Comparison of ENCODE assay signal across 19 mouse cellular contexts in genomic region chr19:28648881-28649280, GRCm38 (mm10). TPM values are rescaled to one million over a fixed set of nuclear protein-coding genes. Genes with fewer than 3 reads are reported as not detected.
A peak's percentile ranks its signal among the peaks of the same experiment; 100 is the strongest.
DNase-seq lines count a peak whose midpoint lies in the region; ATAC-seq and TF ChIP-seq lines count a peak whose summit lies in the region.
"Had no signal": no experiment of that assay in that cellular context is flagged by ENCODE, and none has a peak within 500 bp of the region (broad histone marks: within the 10 kb centered on the region; RNA-seq: fewer than 3 reads in every experiment).

No protein-coding gene starts in this region.

- no peak overlapping the region for H3K4me3 ChIP-seq in forebrain, embryonic 14.5 days (ENCODE audit: low read depth, low read length)
- no peak overlapping the region for H3K4me3 ChIP-seq in left cerebral cortex, adult 2 months
- H3K4me3 ChIP-seq: gastrocnemius, adult 2 months; heart, embryonic 13.5 days; limb, embryonic 12.5 days; liver, embryonic 12.5 days had no signal

- no peak for TF ChIP-seq CTCF in left cerebral cortex, adult 2 months (IDR thresholded peaks at IDR 0.05)

- no peaks in the 10 kb centered on the region for H3K9me3 ChIP-seq in forebrain, embryonic 14.5 days (replicated peaks; ENCODE audit: control insufficient read depth, low read length)
- H3K9me3 ChIP-seq: heart, embryonic 13.5 days; limb, embryonic 12.5 days; liver, embryonic 12.5 days had no signal

- no peak overlapping the region for H3K4me2 ChIP-seq in forebrain, embryonic 14.5 days (ENCODE audit: low read length)
- H3K4me2 ChIP-seq: heart, embryonic 13.5 days; hindbrain, embryonic 14.5 days; limb, embryonic 12.5 days; liver, embryonic 12.5 days had no signal

- H3K27me3 ChIP-seq in forebrain, embryonic 14.5 days (replicated peaks; ENCODE audit: control insufficient read depth, insufficient read depth, low read length) = no peaks in the 10 kb centered on the region
- H3K27me3 ChIP-seq: heart, embryonic 13.5 days; limb, embryonic 12.5 days; liver, embryonic 12.5 days had no signal

- H3K9ac ChIP-seq in forebrain, embryonic 14.5 days (ENCODE audit: low read length) = no peak overlapping the region
- H3K9ac ChIP-seq: heart, embryonic 13.5 days; hindbrain, embryonic 14.5 days; limb, embryonic 12.5 days; liver, embryonic 12.5 days had no signal

- no peaks in the 10 kb centered on the region for H3K4me1 ChIP-seq in forebrain, embryonic 14.5 days (ENCODE audit: control insufficient read depth, insufficient read depth, low read length)
- H3K4me1 ChIP-seq: liver, embryonic 12.5 days had no signal

- intact Hi-C loops in left cerebral cortex, adult 2 months (cut with DNase I) = no loop called here

- 40% methylated on average over 4 of the region's 4 CpGs for WGBS in forebrain, embryonic 14.5 days

- peak; percentile 84 for ATAC-seq in forebrain, embryonic 14.5 days
- ATAC-seq: CD4-positive, CD25-positive, alpha-beta regulatory T cell, adult 4 months; liver, embryonic 12.5 days had no signal

- H3K36me3 ChIP-seq in forebrain, embryonic 14.5 days (ENCODE audit: control insufficient read depth, insufficient read depth, low read length) = no peaks in the 10 kb centered on the region
- H3K36me3 ChIP-seq: heart, embryonic 13.5 days; limb, embryonic 12.5 days; liver, embryonic 12.5 days had no signal

- DNase-seq in embryo, embryonic 10.5 days (ENCODE audit: low spot score) = peak; percentile 27
- no peak for DNase-seq in embryo, embryonic 9.5 days (ENCODE audit: extremely low spot score)
- DNase-seq in testis, postnatal 10 days (ENCODE audit: low spot score) = peak; percentile 17
- DNase-seq in testis, postnatal 14 days (ENCODE audit: low spot score) = no peak
- DNase-seq in forebrain, embryonic 14.5 days (ENCODE audit: low spot score) = peak; percentile 72
- DNase-seq in left cerebral cortex, adult 2 months (ENCODE audit: extremely low spot score in 1 of 2, low spot score in 2 of 2) = no peak
- DNase-seq in lung, postnatal 4 days = no peak
- DNase-seq in kidney, postnatal 25 days = no peak
- DNase-seq: cerebellum, adult 2 months; gastrocnemius, adult 2 months; lung, adult 2 months; lung, postnatal 36 days; right cerebral cortex, adult 18-20 months; thymus, postnatal 4 days had no signal

- no peak overlapping the region for H3K27ac ChIP-seq in forebrain, embryonic 14.5 days (ENCODE audit: low read depth, low read length)
- H3K27ac ChIP-seq in left cerebral cortex, adult 2 months = no peak overlapping the region
- H3K27ac ChIP-seq: gastrocnemius, adult 2 months; heart, embryonic 13.5 days; hindbrain, embryonic 14.5 days; liver, embryonic 12.5 days had no signal

RNA-seq across cellular contexts. Expression of gene Glis3, which starts 31.0 kb away (rescaled TPM):
- 0.46 and 1.1 TPM in 2 replicates for polyA plus RNA-seq in forebrain, embryonic 14.5 days (2014; fragmentation: Nextera tagmentation; extraction: Ambion mirVana)
- total RNA-seq in left cerebral cortex, adult 2 months (2021) = 1 to 10 TPM; 6.5 to 6.7 TPM

Comparison
In these comparisons a context has a peak if more than half of its experiments do, and no peak if none do; other contexts are left out.
1. DNase-seq: peak in embryo, embryonic 10.5 days (single experiment), testis, postnatal 10 days (single experiment) and forebrain, embryonic 14.5 days (single experiment); none in embryo, embryonic 9.5 days (single experiment), testis, postnatal 14 days (single experiment), left cerebral cortex, adult 2 months (0 of 2), lung, postnatal 4 days (0 of 2) and kidney, postnatal 25 days (0 of 2).